Mouse (Mus musculus) ES-E14 (cell line): ENCODE results near the gene B230104I21Rik. TPM values are rescaled to one million over a fixed set of nuclear protein-coding genes. Genes with fewer than 3 reads are reported as not detected.

ENCODE experiments used
- DNase-seq: peaks from one replicate; pipeline ENCODE4 v3.0.0-alpha.2; 2013; ENCODE audit warnings: low read depth, low spot score
- H3K27ac ChIP-seq: 2 replicates; pipeline ENCODE4 v1.5.1; 2012; ENCODE audit warnings: low read depth, mild to moderate bottlenecking, low read length, moderate library complexity, mixed read lengths; ENCODE audit not compliant: poor library complexity, insufficient read depth, severe bottlenecking
- H3K36me3 ChIP-seq: 2 replicates; pipeline ENCODE4 v1.6.1; 2012; ENCODE audit warnings: mild to moderate bottlenecking, low read length, moderate library complexity, mixed read lengths; ENCODE audit not compliant: control insufficient read depth, poor library complexity, insufficient read depth, severe bottlenecking
- H3K4me1 ChIP-seq, 2 experiments: fragments of 150-350 bp in 1 of 2; sonication (generic) in 1 of 2; 2 replicates each; pipeline ENCODE4 v1.6.1; 2012; ENCODE audit warnings: low read length in 2 of 2, mild to moderate bottlenecking in 1 of 2, mixed read lengths in 1 of 2; ENCODE audit not compliant: control insufficient read depth in 2 of 2, insufficient read depth in 2 of 2, poor library complexity in 1 of 2
- H3K4me3 ChIP-seq, 2 experiments: fragments of 150-350 bp in 1 of 2; sonication (generic) in 1 of 2; 2 replicates each; pipeline ENCODE4 v1.5.1; 2012; ENCODE audit warnings: low read length in 2 of 2, low read depth in 1 of 2, mild to moderate bottlenecking in 1 of 2, mixed read lengths in 1 of 2; ENCODE audit not compliant: insufficient read depth in 1 of 2, poor library complexity in 1 of 2, severe bottlenecking in 1 of 2
- H3K9ac ChIP-seq: 2 replicates; pipeline ENCODE4 v1.6.1; 2012; ENCODE audit warnings: low read depth, mild to moderate bottlenecking, low read length, mixed read lengths; ENCODE audit not compliant: poor library complexity, insufficient read depth, severe bottlenecking
- H3K9me3 ChIP-seq: fragments of 150-350 bp; sonication (generic); 2 replicates; pipeline ENCODE4 v1.6.1; 2012; ENCODE audit warnings: low read depth, mild to moderate bottlenecking, low read length; ENCODE audit not compliant: control insufficient read depth, insufficient read depth
- CHD2 ChIP-seq: IDR thresholded peaks from 2 replicates; pipeline ENCODE4 v1.6.1; 2014; ENCODE audit warnings: mild to moderate bottlenecking, low read depth, low read length, inconsistent platforms
- HCFC1 ChIP-seq: IDR thresholded peaks from 2 replicates; pipeline ENCODE4 v1.6.1; 2012; ENCODE audit warnings: low read length, inconsistent platforms, borderline replicate concordance; ENCODE audit not compliant: insufficient read depth
- MAFK ChIP-seq: IDR thresholded peaks from 2 replicates; pipeline ENCODE4 v1.6.1; 2014; ENCODE audit warnings: mild to moderate bottlenecking, low read depth, low read length, inconsistent platforms; ENCODE audit not compliant: insufficient read depth
- ZC3H11A ChIP-seq: IDR thresholded peaks from 2 replicates; pipeline ENCODE4 v1.6.1; 2012; ENCODE audit warnings: low read depth, mild to moderate bottlenecking, inconsistent platforms, low read length, borderline replicate concordance
- ZNF384 ChIP-seq: IDR thresholded peaks from 2 replicates; pipeline ENCODE4 v1.6.1; 2012; ENCODE audit warnings: low read depth, low read length, inconsistent platforms
- in situ Hi-C, 2 experiments: fragments of 600-800 bp; cut with MboI; formaldehyde crosslinking; loops; one replicate each; pipeline ENCODE4 v1.15.1; 2025; ENCODE audit warnings: low sequenced_read_pairs in 2 of 2, inconsistent platforms in 1 of 2; ENCODE audit not compliant: unreplicated experiment in 2 of 2
- total RNA-seq: library from RNA; depleted of rRNA; stranded (reverse); fragments of 300-350 nt; gene quantifications from 2 replicates; pipeline ENCODE4 v1.2.3, GENCODE M21; 2012

The B230104I21Rik gene
- total RNA-seq, 1 experiment = not detected

DNA sequence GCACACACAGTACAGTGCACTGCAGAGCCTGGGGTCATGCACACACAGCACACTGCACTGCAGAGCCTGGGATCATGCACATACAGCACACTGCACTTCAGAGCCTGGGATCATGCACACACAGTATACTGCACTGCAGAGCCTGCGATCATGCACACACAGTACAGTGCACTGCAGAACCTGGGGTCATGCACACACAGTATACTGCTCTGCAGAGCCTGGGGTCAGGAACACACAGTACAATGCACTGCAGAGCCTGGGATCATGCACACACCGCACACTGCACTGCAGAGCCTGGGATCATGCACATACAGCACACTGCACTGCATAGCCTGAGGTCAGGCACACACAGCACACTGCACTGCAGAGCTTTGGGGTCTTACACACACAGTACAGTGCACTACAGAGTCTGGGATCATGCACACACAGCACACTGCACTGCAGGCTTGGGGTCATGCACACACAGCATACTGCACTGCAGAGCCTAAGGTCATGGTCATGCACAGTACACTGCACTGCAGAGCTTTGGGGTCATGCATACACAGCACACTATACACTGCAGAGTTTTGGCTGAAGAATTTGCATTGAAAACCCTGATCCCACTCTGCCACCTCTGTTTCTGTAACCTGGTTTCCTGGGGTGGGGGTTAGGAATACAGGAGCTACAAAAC, 23.6 kb upstream of the B230104I21Rik start:
- Histone ChIP-seq H3K9ac (no peak overlapping the region), H3K27ac (no peak overlapping the region), H3K36me3 (no peaks in the 10 kb centered on the region), H3K9me3 (no peaks in the 10 kb centered on the region), H3K4me1 (no peaks in the 10 kb centered on the region), H3K4me3 (no peak overlapping the region)
- no peak for TF ChIP-seq ZC3H11A
- no peak for TF ChIP-seq HCFC1
- no peak for TF ChIP-seq CHD2
- TF ChIP-seq MAFK = no peak
- no peak for TF ChIP-seq ZNF384
- in situ Hi-C loops = no loop called here
- DNase-seq = no peak

DNA sequence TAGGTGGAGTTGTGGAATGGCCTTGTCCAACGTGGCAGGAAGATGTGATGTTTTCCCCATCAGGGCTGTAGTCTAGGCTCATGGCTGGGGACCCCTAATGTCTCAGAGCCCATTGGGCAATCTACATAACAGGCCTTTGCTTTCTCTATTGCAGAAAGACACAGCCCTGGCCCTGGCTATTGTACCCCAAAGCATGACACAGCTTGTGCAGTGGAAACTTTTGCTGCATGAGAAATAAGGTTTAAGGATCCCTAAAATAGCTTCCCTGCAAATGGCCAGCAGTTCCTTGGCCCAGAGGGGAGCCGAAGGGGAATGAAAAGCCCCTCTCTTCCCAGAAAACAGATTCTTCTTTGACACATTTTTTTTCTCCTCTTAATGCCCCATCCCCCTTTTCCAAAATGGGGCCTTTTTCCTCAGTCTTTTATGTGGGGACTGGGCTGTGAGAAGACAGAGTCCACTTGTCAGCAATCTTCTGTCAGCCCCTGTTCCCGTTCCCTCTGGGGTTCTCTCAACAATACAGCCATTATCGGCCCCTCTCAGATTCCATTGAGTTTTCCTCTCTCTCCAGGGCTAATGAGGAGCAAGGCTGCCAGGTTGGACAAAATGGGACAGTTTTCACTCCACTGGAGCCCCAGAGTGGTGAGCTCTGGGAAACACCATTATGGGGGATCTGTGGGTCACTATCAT, 22.8 kb upstream of the B230104I21Rik start:
- Histone ChIP-seq H3K4me1 (no peaks in the 10 kb centered on the region), H3K9me3 (no peaks in the 10 kb centered on the region), H3K4me3 (no peak overlapping the region), H3K27ac (no peak overlapping the region), H3K9ac (no peak overlapping the region), H3K36me3 (no peaks in the 10 kb centered on the region)
- in situ Hi-C loops = no loop called here
- TF ChIP-seq MAFK (no peak), ZC3H11A (no peak), HCFC1 (no peak), CHD2 (no peak), ZNF384 (no peak)
- no peak for DNase-seq

DNA sequence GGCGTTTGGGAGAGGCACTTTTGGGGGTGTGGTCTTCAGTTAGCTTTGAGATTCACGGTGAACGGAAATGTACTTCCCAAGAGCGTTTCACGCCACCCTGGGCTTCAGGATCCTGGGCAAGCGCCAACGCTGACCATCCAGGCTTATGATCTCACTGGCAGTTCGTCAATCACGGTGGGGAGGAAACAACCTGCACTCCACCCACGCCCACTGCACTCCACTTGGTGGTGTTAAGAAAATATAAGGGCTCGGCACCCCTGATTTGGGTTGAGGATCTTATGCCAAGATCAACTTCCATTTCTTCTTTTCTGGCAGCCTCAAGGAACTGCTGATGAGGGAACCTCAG, 22.3 kb upstream of the B230104I21Rik start:
- in situ Hi-C loops = no loop called here
- Histone ChIP-seq H3K9me3 (no peaks in the 10 kb centered on the region), H3K9ac (no peak overlapping the region), H3K4me3 (no peak overlapping the region), H3K27ac (no peak overlapping the region), H3K4me1 (no peaks in the 10 kb centered on the region), H3K36me3 (no peaks in the 10 kb centered on the region)
- TF ChIP-seq ZNF384 (no peak), HCFC1 (no peak), CHD2 (no peak), MAFK (no peak), ZC3H11A (no peak)
- no peak for DNase-seq

DNA sequence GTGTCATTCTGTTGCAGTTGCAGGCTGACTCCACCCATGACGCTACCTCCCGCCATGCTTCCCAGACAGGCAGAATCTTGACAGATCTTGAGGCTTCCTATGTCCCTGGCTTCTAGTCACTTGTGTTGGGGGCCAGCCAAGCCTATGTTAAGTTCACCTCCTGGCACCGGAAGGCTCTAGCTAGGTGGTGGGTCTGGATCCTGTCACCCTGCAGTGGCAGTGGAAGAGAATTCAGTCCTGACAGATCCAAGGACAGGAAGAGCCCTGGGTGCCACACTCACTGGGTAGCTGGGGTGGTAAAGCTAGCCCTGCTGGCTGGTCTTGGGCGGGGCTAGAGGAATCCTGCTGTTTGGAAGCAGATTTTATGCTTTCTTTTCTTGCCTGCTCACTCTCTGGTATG, 10.5 kb upstream of the B230104I21Rik start:
- Histone ChIP-seq H3K4me3 (no peak overlapping the region), H3K9ac (no peak overlapping the region), H3K27ac (no peak overlapping the region), H3K4me1 (peaks cover 0 to 5% of the 10 kb centered on the region in 2 experiments; a peak in 1 of 4 replicates), H3K36me3 (no peaks in the 10 kb centered on the region), H3K9me3 (no peaks in the 10 kb centered on the region)
- in situ Hi-C loops = no loop called here
- no peak for DNase-seq
- TF ChIP-seq MAFK (no peak), ZC3H11A (no peak), HCFC1 (no peak), CHD2 (no peak), ZNF384 (no peak)
